Mouse (Mus musculus) intestine, postnatal 0 days (tissue): ENCODE data around the gene Gm17304. TPM values are rescaled to one million over a fixed set of nuclear protein-coding genes. Genes with fewer than 3 reads are reported as not detected.

ENCODE experiments used
- ATAC-seq: fragments of 200-750 bp; cut with Nextera tagmentation; 2 replicates; pipeline ENCODE4 v1.8.0; 2017; ENCODE audit warnings: mild to moderate bottlenecking, moderate TSS enrichment, moderate library complexity
- H3K27ac ChIP-seq: fragments of 300-500 bp; sonication (generic); 2 replicates; pipeline ENCODE4 v1.5.1; 2014; ENCODE audit warnings: mild to moderate bottlenecking, low read depth, low read length, moderate library complexity
- H3K27me3 ChIP-seq: fragments of 300-500 bp; sonication (generic); replicated peaks from 2 replicates; pipeline ENCODE4 v1.6.1; 2014; ENCODE audit warnings: low read length, mixed read lengths; ENCODE audit not compliant: control insufficient read depth, insufficient read depth
- H3K36me3 ChIP-seq: fragments of 300-500 bp; sonication (generic); 2 replicates; pipeline ENCODE4 v1.6.1; 2014; ENCODE audit warnings: mild to moderate bottlenecking, moderate library complexity; ENCODE audit not compliant: control insufficient read depth, insufficient read depth
- H3K4me1 ChIP-seq: fragments of 300-500 bp; sonication (generic); replicated peaks from 2 replicates; pipeline ENCODE4 v1.6.1; 2014; ENCODE audit warnings: antibody characterized with exemption, low read length, mixed read lengths; ENCODE audit not compliant: control insufficient read depth, insufficient read depth
- H3K4me2 ChIP-seq: fragments of 300-500 bp; sonication (generic); replicated peaks from 2 replicates; pipeline ENCODE4 v1.6.1; 2014; ENCODE audit warnings: low read depth, mild to moderate bottlenecking, moderate library complexity
- H3K4me3 ChIP-seq: fragments of 300-500 bp; sonication (generic); 2 replicates; pipeline ENCODE4 v1.5.1; 2014; ENCODE audit warnings: low read depth, low read length
- H3K9ac ChIP-seq: fragments of 300-500 bp; sonication (generic); 2 replicates; pipeline ENCODE4 v1.6.1; 2014; ENCODE audit warnings: mild to moderate bottlenecking, low read depth, low read length
- H3K9me3 ChIP-seq: fragments of 300-500 bp; sonication (generic); 2 replicates; pipeline ENCODE4 v1.6.1; 2016; ENCODE audit warnings: mixed run types; ENCODE audit not compliant: control insufficient read depth
- CTCF ChIP-seq: sonication (generic); IDR thresholded peaks from 2 replicates; pipeline ENCODE4 v1.5.1; 2016; ENCODE audit warnings: low read depth, mild to moderate bottlenecking, control low read depth, antibody characterized with exemption, moderate library complexity
- WGBS: fragments of 180-500 bp; shearing (Covaris S2); extraction: QIAGEN DNeasy Blood & Tissue Kit; methylation state at CpG from one replicate; pipeline ENCODE4 v1.1.7; 2014; 5-methylcytosine and 5-hydroxymethylcytosine counted together
- polyA plus RNA-seq: library from polyadenylated mRNA; unstranded; fragments of >200 nt; fragmentation: Nextera tagmentation; extraction: Ambion mirVana; gene quantifications from 2 replicates; pipeline ENCODE4 v1.2.1, GENCODE M21; 2015

Gene Gm17304
- polyA plus RNA-seq, 1 experiment from 2014 or later, result not detected

DNA sequence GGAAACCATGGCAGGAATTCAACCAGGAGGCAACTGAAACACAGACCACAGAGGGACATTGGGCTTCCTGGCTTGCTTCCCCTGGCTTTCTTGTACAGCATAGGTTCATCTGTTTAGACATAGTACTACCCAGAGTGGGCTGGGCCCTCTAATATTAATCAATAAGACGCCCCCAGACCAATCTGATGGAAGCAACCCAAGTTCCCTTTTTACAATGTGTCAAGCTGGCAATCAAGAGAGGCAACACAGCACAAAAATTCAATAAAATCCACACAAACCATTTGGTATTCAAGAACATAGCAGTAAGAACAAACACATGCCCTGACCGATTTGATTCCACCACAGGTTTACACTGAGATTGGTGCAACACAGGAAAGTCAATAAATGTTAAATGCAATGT, 6.1 kb downstream of the Gm17304 start:
- Histone ChIP-seq H3K27me3 (no peaks in the 10 kb centered on the region), H3K27ac (no peak overlapping the region), H3K4me3 (no peak overlapping the region), H3K4me1 (no peaks in the 10 kb centered on the region), H3K4me2 (no peak overlapping the region), H3K36me3 (peaks cover 11% of the 10 kb centered on the region; the same call in 1 of the 2 replicates), H3K9me3 (no peaks in the 10 kb centered on the region), H3K9ac (no peak overlapping the region)
- no peak for TF ChIP-seq CTCF
- 83% methylated on average over 2 of the region's 2 CpGs for WGBS
- ATAC-seq, result no peak

DNA sequence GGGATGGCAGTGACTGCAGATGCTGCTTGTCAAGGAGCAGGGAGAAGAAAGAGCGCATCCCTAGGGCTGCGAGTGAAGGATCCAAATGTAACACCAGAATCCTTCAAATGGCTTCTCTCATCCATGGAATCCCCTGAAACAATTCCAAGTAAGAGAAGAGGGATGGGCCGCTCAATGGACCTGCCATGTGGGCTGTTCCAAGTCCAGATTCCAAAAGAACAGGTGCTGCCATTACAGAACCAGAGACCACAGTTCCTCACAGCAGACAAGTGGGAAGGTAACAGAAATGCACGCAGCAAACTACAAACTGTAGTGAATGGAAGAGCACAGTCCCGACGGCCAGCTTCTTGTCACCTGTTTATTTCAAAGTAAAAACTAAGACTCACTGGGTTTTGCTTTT, 11.5 kb downstream of the Gm17304 start:
- H3K4me3 ChIP-seq, result no peak overlapping the region
- no peak overlapping the region for H3K4me2 ChIP-seq
- no peaks in the 10 kb centered on the region for H3K27me3 ChIP-seq
- H3K36me3 ChIP-seq, result peaks cover 17% of the 10 kb centered on the region
- H3K27ac ChIP-seq, result no peak overlapping the region
- no peak overlapping the region for H3K9ac ChIP-seq
- ATAC-seq, result no peak
- no peaks in the 10 kb centered on the region for H3K9me3 ChIP-seq
- no peak for TF ChIP-seq CTCF
- 94% methylated on average over 6 of the region's 6 CpGs for WGBS
- no peaks in the 10 kb centered on the region for H3K4me1 ChIP-seq

DNA sequence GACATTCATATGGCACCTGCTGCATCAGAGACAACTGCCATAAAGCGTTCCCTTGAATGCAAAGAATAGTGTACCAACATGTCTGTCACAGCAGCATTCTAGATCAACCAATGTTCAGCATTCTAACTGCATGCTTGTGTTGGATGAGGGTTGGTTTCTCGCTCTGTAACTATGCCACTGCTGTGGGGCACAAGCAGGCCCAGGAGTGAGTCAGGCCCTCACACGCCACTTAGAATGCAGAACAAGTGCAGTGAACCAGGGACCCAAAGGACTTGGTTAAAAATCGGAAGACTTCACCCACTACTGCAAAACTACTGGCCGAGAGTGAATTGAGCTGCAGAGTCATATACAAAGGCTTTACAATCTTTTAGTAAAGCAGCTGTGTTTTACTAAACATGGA, 13.3 kb downstream of the Gm17304 start:
- Histone ChIP-seq H3K9me3 (no peaks in the 10 kb centered on the region), H3K9ac (no peak overlapping the region), H3K4me3 (no peak overlapping the region), H3K27ac (no peak overlapping the region), H3K4me2 (no peak overlapping the region), H3K27me3 (no peaks in the 10 kb centered on the region), H3K36me3 (peaks cover 14% of the 10 kb centered on the region), H3K4me1 (no peaks in the 10 kb centered on the region)
- TF ChIP-seq CTCF, result no peak
- ATAC-seq, result no peak
- WGBS, result 94% methylated on average over 5 of the region's 5 CpGs

- H3K4me3 ChIP-seq, result no peak overlapping the region
These were observed 14.4 kb downstream of the Gm17304 start for GRCm38 (mm10) chr5:106623337-106623736.

GRCm38 (mm10) chr5:106628369-106629149, 19.7 kb downstream of the Gm17304 start:
- H3K27me3 ChIP-seq, result no peaks in the 10 kb centered on the region
- H3K27ac ChIP-seq, result no peak overlapping the region
- H3K4me3 ChIP-seq, result no peak overlapping the region
- no peak for TF ChIP-seq CTCF
- no peaks in the 10 kb centered on the region for H3K4me1 ChIP-seq
- H3K9ac ChIP-seq, result no peak overlapping the region
- H3K9me3 ChIP-seq, result no peaks in the 10 kb centered on the region
- no peak for ATAC-seq
- H3K4me2 ChIP-seq, result no peak overlapping the region
- WGBS, result 77% methylated on average over 8 of the region's 8 CpGs
- H3K36me3 ChIP-seq, result peaks cover 4% of the 10 kb centered on the region

More at GRCm38 (mm10) chr5:106623337-106623736, 14.4 kb downstream of the Gm17304 start:
- H3K9ac ChIP-seq, result no peak overlapping the region
- no peak overlapping the region for H3K27ac ChIP-seq
- no peaks in the 10 kb centered on the region for H3K4me1 ChIP-seq
- TF ChIP-seq CTCF, result no peak
- H3K27me3 ChIP-seq, result no peaks in the 10 kb centered on the region
- H3K4me2 ChIP-seq, result no peak overlapping the region
- peaks cover 17% of the 10 kb centered on the region for H3K36me3 ChIP-seq
- ATAC-seq, result no peak
- no peaks in the 10 kb centered on the region for H3K9me3 ChIP-seq
- 90% methylated on average over 4 of the region's 4 CpGs for WGBS

DNA sequence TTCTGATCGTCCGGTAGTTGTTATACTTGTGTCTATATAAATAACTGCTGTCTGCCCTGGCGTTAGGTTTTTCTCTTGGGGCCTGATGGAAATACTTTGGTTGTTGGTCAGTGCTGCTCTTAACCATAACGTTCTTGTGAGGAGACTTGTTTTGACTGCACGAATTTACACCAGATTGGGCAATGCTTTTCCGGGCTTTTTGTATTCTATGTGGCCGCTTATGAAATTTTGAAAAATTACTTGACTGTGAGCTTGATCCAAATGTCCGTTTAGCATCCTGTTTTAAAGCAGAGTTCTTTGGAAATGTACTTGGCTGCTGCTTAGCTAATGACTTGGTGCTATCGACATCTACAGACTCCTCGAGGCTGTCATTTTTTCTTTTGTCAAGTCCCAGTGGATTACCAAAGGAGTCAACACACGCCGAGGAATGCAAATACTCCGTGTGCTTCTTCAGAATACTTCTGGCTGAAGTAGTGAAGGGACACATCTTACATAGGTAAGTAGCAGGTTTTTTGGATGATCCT, 27.6 kb downstream of the Gm17304 start:
- H3K9ac ChIP-seq, result no peak overlapping the region
- H3K4me2 ChIP-seq, result no peak overlapping the region
- ATAC-seq, result no peak
- H3K27ac ChIP-seq, result no peak overlapping the region
- whole genome bisulfite sequencing, result 88% methylated on average over 13 of the region's 13 CpGs
- TF ChIP-seq CTCF, result no peak
- peaks cover 29% of the 10 kb centered on the region for H3K36me3 ChIP-seq
- H3K9me3 ChIP-seq, result no peaks in the 10 kb centered on the region
- no peaks in the 10 kb centered on the region for H3K27me3 ChIP-seq
- no peaks in the 10 kb centered on the region for H3K4me1 ChIP-seq
- no peak overlapping the region for H3K4me3 ChIP-seq
